Mouse (Mus musculus) intestine, embryonic 16.5 days (tissue): ENCODE measurements at regions not wholly inside any gene's neighbourhood (a gene's known extent, or its start where the extent isn't known, plus 50 kb on each side); places are given as distances from the start of the nearest gene placed in this dataset.

Experiments used
- ATAC-seq: fragments of 200-750 bp; cut with Nextera tagmentation; 2 replicates; pipeline ENCODE4 v1.8.0; 2017; ENCODE audit warnings: moderate TSS enrichment, moderate library complexity
- H3K27ac ChIP-seq: fragments of 300-500 bp; sonication (generic); 2 replicates; pipeline ENCODE4 v1.5.1; 2014; ENCODE audit warnings: mild to moderate bottlenecking, low read length
- H3K27me3 ChIP-seq: fragments of 300-500 bp; sonication (generic); replicated peaks from 2 replicates; pipeline ENCODE4 v1.6.1; 2014; ENCODE audit warnings: low read length, control low read depth, mixed read lengths; ENCODE audit not compliant: control insufficient read depth, insufficient read depth
- H3K36me3 ChIP-seq: fragments of 300-500 bp; sonication (generic); 2 replicates; pipeline ENCODE4 v1.6.1; 2014; ENCODE audit warnings: low read length, control low read depth; ENCODE audit not compliant: control insufficient read depth, insufficient read depth
- H3K4me1 ChIP-seq: fragments of 300-500 bp; sonication (generic); 2 replicates; pipeline ENCODE4 v1.6.1; 2014; ENCODE audit warnings: low read length, control low read depth, mixed read lengths; ENCODE audit not compliant: control insufficient read depth, insufficient read depth
- H3K4me2 ChIP-seq: fragments of 300-500 bp; sonication (generic); 2 replicates; pipeline ENCODE4 v1.6.1; 2014; ENCODE audit warnings: low read depth, low read length, control low read depth
- H3K4me3 ChIP-seq: fragments of 300-500 bp; sonication (generic); 2 replicates; pipeline ENCODE4 v1.5.1; 2014; ENCODE audit warnings: mild to moderate bottlenecking, low read length
- H3K9ac ChIP-seq: fragments of 300-500 bp; sonication (generic); 2 replicates; pipeline ENCODE4 v1.6.1; 2014; ENCODE audit warnings: low read depth, low read length
- H3K9me3 ChIP-seq: fragments of 300-500 bp; sonication (generic); 2 replicates; pipeline ENCODE4 v1.6.1; 2016; ENCODE audit warnings: low read length, control low read depth; ENCODE audit not compliant: control insufficient read depth
- WGBS: fragments of 180-500 bp; shearing (Covaris S2); extraction: QIAGEN DNeasy Blood & Tissue Kit; methylation state at CpG from one replicate; pipeline ENCODE4 v1.1.7; 2014; 5-methylcytosine and 5-hydroxymethylcytosine counted together

DNA sequence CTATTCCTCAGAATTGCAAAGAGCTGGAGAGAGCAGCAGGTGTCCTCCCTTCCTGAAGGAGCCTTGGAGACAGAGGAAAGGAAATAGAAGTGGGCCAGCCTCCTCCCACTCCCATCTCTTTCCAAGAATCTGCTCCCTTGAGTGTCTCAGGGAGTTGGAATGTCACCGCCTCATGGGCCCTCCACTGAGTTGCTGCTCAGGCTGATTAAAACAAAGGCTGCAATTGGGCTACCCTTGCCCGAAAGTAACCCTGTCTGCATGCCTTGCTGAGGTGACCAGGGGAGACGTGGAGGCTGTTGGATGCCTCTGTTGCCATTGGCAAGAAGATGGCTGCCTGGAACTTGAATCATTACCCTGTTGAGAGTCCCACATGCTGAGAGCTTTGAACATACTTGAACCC lies 59.7 kb upstream of the Abca1 start:
- H3K27me3 ChIP-seq, result no peaks in the 10 kb centered on the region
- H3K36me3 ChIP-seq, result no peaks in the 10 kb centered on the region
- no peak overlapping the region for H3K4me3 ChIP-seq
- 70% methylated on average over 3 of the region's 3 CpGs for WGBS
- H3K9ac ChIP-seq, result no peak overlapping the region
- peaks cover 11% of the 10 kb centered on the region; the same call in 1 of the 2 replicates for H3K4me1 ChIP-seq
- ATAC-seq, result no peak
- H3K9me3 ChIP-seq, result no peaks in the 10 kb centered on the region
- H3K27ac ChIP-seq, result no peak overlapping the region
- no peak overlapping the region for H3K4me2 ChIP-seq

DNA sequence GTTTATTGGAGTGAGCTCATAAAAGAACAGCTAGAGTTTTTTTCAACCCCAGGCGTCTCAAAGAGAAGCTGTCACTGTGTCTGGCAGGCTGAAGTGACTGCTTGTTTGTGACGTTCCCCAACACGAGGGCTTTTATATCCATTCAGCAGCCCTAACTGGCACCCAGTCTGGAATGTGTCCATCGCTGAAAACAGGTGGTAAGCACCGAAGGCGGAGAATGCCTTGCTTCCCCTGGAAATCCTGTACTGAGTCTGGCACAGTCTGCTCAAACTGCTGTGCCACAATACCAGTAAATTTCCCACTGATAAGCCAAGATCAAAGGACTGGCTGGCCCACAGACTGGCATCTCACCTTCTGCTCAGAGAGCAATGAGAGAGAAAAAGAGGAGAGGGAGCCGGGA lies 59.1 kb upstream of the Abca1 start:
- no peaks in the 10 kb centered on the region for H3K9me3 ChIP-seq
- no peak overlapping the region for H3K9ac ChIP-seq
- peaks cover 11% of the 10 kb centered on the region; the same call in 1 of the 2 replicates for H3K4me1 ChIP-seq
- no peak for ATAC-seq
- no peak overlapping the region for H3K27ac ChIP-seq
- 42% methylated on average over 7 of the region's 7 CpGs for WGBS
- no peaks in the 10 kb centered on the region for H3K27me3 ChIP-seq
- H3K4me2 ChIP-seq, result no peak overlapping the region
- no peak overlapping the region for H3K4me3 ChIP-seq
- no peaks in the 10 kb centered on the region for H3K36me3 ChIP-seq

DNA sequence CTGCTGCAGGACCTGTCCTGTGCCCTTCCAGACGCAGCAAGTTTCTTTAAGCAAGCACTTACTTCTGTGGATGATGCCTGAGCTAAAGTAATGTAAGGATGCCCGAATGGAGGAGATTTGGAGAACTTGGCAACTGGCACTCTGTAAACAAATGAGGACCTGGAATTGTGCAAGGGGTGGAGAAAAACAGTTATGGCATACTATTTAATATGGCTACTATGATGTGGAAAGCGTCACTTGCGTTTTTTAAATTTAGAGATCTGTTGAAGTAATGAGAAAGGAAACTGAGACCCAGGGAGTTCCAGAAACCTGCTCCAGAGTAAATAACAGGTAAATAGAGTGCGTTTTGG lies 58.6 kb upstream of the Abca1 start:
- Histone ChIP-seq H3K27ac (no peak overlapping the region), H3K9ac (peak overlapping the region; percentile 66; the same call in 1 of the 2 replicates), H3K4me1 (peaks cover 11% of the 10 kb centered on the region; the same call in 1 of the 2 replicates), H3K4me3 (peak overlapping the region; percentile 54), H3K36me3 (no peaks in the 10 kb centered on the region), H3K4me2 (peak overlapping the region; percentile 91), H3K27me3 (no peaks in the 10 kb centered on the region), H3K9me3 (no peaks in the 10 kb centered on the region)
- ATAC-seq, result peak; percentile 16
- 37% methylated on average over 5 of the region's 5 CpGs for WGBS

DNA sequence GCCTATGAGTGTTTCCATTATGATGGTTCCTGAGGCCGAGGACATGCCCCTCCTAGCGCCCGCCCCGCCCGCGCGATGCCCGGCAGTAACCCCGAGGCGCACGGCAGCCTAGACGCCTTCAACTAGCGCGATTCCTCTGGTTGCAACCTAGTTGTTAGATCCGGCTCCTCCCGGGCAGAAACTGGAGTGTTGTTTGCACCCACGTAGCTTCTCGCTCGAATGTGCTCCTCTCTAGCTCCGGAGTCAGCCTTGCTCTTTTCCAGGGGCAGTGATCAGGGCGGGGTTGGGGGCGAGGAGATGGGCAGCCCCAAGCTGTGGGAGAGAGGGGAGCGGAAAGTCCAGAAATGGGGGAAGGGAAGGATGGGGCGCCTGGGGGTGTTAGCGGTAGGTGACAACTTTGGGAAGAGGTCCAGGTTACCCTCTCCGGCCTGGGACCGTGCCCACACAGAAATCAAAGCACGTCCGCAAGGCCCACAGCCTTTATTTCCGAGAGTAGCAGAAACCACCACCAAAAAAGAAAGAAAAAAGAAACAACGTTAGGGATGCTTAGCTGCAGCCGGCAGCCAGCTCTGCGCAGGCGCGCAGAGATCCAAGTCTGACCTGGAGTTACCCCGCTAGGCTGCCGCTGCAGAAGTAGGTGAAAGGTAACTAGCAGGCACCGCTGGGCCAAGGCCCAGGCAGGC lies 58.1 kb upstream of the Abca1 start:
- Histone ChIP-seq H3K4me2 (peak overlapping the region; percentile 91), H3K36me3 (no peaks in the 10 kb centered on the region), H3K27me3 (no peaks in the 10 kb centered on the region), H3K27ac (no peak overlapping the region; the same call in 1 of the 2 replicates), H3K9ac (peak overlapping the region; percentile 66), H3K9me3 (no peaks in the 10 kb centered on the region), H3K4me3 (peak overlapping the region; percentile 54), H3K4me1 (peaks cover 11% of the 10 kb centered on the region; the same call in 1 of the 2 replicates)
- WGBS, result under 1% methylated on average over 38 of the region's 38 CpGs
- peak; percentile 96 for ATAC-seq

DNA sequence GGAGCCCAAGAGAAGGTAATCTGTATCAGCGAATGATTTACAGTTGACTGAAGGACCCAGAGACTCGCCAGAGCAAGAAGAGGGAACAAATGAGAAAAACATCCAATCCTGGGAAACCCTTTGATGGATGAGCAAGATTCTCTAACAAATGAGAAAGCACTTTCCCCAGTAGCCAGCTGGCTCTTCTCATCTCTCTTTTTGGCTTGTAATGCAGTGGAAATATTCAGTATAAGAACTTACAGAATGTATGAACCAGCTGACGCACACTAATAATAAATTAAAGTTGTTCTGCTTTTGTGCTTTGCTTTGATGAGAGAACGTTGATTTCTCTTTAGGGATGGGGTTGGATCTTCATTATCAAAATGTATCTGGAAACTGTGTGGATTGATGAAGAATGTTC lies 52.8 kb upstream of the Abca1 start:
- no peak for ATAC-seq
- WGBS, result 59% methylated on average over 4 of the region's 4 CpGs
- H3K27ac ChIP-seq, result no peak overlapping the region

DNA sequence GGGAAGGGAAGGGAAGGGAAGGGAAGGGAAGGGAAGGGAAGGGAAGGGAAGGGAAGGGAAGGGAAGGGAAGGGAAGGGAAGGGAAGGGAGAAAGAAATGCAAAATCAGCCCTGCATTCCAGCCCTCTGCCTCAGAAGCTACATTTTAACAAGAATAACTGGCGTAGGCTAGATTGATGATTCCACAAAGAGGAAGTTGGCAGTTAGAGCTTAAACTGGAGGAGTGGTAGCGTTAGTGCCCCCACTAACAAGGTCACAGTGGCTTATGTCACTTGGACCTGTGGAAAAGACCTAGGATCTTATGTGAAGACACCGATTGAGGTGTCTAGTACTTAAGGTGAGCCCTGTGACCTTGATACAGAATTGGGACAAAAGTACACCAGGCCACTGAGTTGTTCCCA lies 51.0 kb upstream of the Abca1 start:
- no peak overlapping the region for H3K27ac ChIP-seq
- ATAC-seq, result no peak
- H3K27me3 ChIP-seq, result no peaks in the 10 kb centered on the region
- no peak overlapping the region for H3K4me3 ChIP-seq
- H3K36me3 ChIP-seq, result no peaks in the 10 kb centered on the region
- no peak overlapping the region for H3K4me2 ChIP-seq
- H3K4me1 ChIP-seq, result no peaks in the 10 kb centered on the region
- H3K9me3 ChIP-seq, result no peaks in the 10 kb centered on the region
- WGBS, result 78% methylated on average over 3 of the region's 3 CpGs
- H3K9ac ChIP-seq, result no peak overlapping the region

More for the DNA sequence above, 52.8 kb upstream of the Abca1 start:
- H3K9me3 ChIP-seq, result no peaks in the 10 kb centered on the region
- H3K4me1 ChIP-seq, result no peaks in the 10 kb centered on the region
- no peak overlapping the region for H3K9ac ChIP-seq
- no peak overlapping the region for H3K4me2 ChIP-seq
- no peaks in the 10 kb centered on the region for H3K36me3 ChIP-seq
- H3K4me3 ChIP-seq, result no peak overlapping the region
- no peaks in the 10 kb centered on the region for H3K27me3 ChIP-seq
